Mouse (Mus musculus) embryonic fibroblast, embryonic 13.5 days (primary cell): ENCODE results near the gene Necap1. TPM values are rescaled to one million over a fixed set of nuclear protein-coding genes. Genes with fewer than 3 reads are reported as not detected.

Experiments used
- H3K27ac ChIP-seq: 2 replicates; pipeline ENCODE4 v1.5.1; 2012; ENCODE audit warnings: low read length, control low read depth, inconsistent platforms; ENCODE audit not compliant: insufficient read depth
- H3K4me1 ChIP-seq: 2 replicates; pipeline ENCODE4 v1.6.1; 2011; ENCODE audit warnings: low read length; ENCODE audit not compliant: control insufficient read depth, insufficient read depth
- H3K4me3 ChIP-seq: 2 replicates; pipeline ENCODE4 v1.5.1; 2011; ENCODE audit warnings: mild to moderate bottlenecking, control low read depth, low read length; ENCODE audit not compliant: insufficient read depth
- CTCF ChIP-seq: IDR thresholded peaks from 2 replicates; pipeline ENCODE4 v1.5.1; 2011; ENCODE audit warnings: mild to moderate bottlenecking, control low read depth, low read length, moderate library complexity, borderline replicate concordance; ENCODE audit not compliant: insufficient read depth
- POLR2A ChIP-seq: IDR thresholded peaks from 2 replicates; pipeline ENCODE4 v1.6.1; 2011; ENCODE audit warnings: low read depth, mild to moderate bottlenecking, control low read depth, low read length, moderate library complexity
- polyA plus RNA-seq: library from polyadenylated mRNA; stranded (reverse); fragments of >200 nt; gene quantifications from 2 replicates; pipeline ENCODE4 v1.2.4, GENCODE M21; 2011; ENCODE audit warnings: low read depth; ENCODE audit not compliant: missing spikeins, insufficient read length

Gene Necap1
- polyA plus RNA-seq, 1 experiment = 45.2 TPM

- Histone ChIP-seq H3K4me1 (peaks cover 5% of the 10 kb centered on the region), H3K4me3 (no peak overlapping the region), H3K27ac (no peak overlapping the region)
- no peak for TF ChIP-seq POLR2A
- TF ChIP-seq CTCF = no peak
Measured at GRCm38 (mm10) chr6:122852696-122853095, 21.6 kb upstream of the Necap1 start.

GRCm38 (mm10) chr6:122854552-122854951, 19.7 kb upstream of the Necap1 start:
- Histone ChIP-seq H3K4me1 (peaks cover 5% of the 10 kb centered on the region), H3K4me3 (no peak overlapping the region), H3K27ac (no peak overlapping the region)
- TF ChIP-seq CTCF (no peak), POLR2A (no peak)

DNA sequence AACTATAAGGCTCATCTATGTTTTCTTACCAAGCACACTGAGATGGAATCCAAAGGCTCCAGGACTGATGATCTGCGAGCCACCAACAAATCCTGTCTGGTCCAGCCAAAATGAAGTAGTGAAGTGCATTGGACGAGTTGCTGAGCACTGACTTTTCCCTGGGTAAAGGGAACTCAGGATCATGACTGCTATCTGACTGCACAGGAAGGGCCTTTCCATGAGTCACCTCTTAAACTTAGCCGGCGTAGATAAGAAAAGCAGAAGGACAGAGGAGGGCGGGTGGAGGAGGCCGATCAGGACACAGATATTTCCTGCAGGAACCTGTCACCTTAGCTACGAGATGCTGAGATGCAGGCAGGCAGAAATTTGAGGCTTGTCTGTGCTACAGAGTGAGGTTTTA, 18.3 kb upstream of the Necap1 start, which contains the start of gene C3ar1:
TSS of gene C3ar1 (minus strand) at position 207 of the 400 bp plus-strand sequence.
- H3K27ac ChIP-seq = peak within 1 kb of the TSS; percentile 16; the same call in 1 of the 2 replicates
- no peak within 1 kb of the TSS for H3K4me3 ChIP-seq
- TF ChIP-seq CTCF (no peak), POLR2A (no peak)
- peaks cover 5% of the 10 kb centered on the region for H3K4me1 ChIP-seq

DNA sequence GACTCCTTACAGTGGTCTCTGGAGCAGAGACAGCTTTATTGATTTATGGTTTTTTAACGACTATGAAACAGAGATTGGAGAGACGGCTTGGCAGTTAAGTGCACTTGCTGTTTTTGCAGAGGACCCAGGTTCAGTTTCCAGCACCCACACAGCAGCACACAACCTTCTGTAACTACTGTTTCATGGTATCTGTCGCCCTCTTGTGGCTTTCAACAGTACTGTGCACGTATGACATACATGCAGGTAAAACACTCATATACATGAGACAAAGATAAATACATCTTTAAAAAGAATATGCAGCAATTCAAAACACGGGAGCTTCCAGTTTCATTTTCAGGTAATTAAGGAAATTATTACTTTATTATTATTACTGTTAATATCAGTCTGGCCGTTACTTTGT, 11.8 kb upstream of the Necap1 start:
- Histone ChIP-seq H3K4me1 (no peaks in the 10 kb centered on the region), H3K27ac (no peak overlapping the region), H3K4me3 (no peak overlapping the region)
- TF ChIP-seq CTCF = no peak
- TF ChIP-seq POLR2A = no peak

DNA sequence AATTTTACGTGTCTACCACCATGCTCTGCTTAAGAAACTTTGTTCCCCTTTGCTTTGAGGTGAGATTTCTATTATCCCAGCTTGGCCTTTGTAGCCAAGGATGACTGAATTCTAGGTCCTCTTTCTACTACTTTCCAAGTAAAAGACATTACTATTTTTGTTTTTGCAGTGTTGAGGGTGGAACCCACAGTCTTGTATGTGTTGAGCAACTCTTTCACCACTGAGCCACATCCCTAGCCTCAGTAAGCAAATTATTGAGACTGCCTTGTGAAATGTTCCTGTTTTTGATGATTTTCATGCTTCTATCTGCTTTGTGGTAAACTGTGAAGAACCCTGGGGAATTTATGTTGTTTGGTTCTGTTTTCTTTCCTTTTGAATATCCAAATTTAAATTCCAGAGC, 11.4 kb upstream of the Necap1 start:
- TF ChIP-seq POLR2A (no peak), CTCF (no peak)
- H3K4me1 ChIP-seq = no peaks in the 10 kb centered on the region
- H3K4me3 ChIP-seq = no peak overlapping the region
- no peak overlapping the region for H3K27ac ChIP-seq

- Histone ChIP-seq H3K4me3 (no peak overlapping the region), H3K4me1 (peaks cover 7% of the 10 kb centered on the region), H3K27ac (no peak overlapping the region)
- TF ChIP-seq CTCF (no peak), POLR2A (no peak)
Measured at GRCm38 (mm10) chr6:122867914-122868313, 6.4 kb upstream of the Necap1 start.

- H3K4me3 ChIP-seq = no peak overlapping the region
- peaks cover 7% of the 10 kb centered on the region for H3K4me1 ChIP-seq
- TF ChIP-seq CTCF (no peak), POLR2A (peak; percentile 7; the same call in 1 of the 2 replicates)
- peak overlapping the region; percentile 90 for H3K27ac ChIP-seq
Measured at GRCm38 (mm10) chr6:122869846-122870245, 4.4 kb upstream of the Necap1 start.

DNA sequence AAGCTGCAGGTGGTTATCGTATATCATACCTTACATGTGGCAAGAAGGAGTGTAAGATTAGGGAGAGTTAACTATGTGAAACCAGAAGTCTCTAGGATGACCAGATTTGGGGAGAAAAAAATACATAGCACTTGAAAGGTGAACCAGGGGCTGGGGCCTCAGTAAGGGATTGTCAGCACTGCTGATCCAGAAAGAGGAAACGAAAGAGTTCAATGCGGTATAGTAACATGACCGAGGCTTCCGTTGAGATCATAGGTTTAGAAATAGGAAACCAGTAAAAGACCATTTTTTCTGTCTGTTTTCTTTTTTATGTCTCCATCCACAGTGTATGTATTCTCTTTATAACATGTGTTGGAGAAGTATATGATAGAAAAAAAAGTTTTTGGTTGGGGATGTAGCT, 1.5 kb upstream of the Necap1 start:
- TF ChIP-seq POLR2A (no peak), CTCF (no peak)
- Histone ChIP-seq H3K27ac (no peak overlapping the region), H3K4me3 (no peak overlapping the region), H3K4me1 (peaks cover 7% of the 10 kb centered on the region)

- TF ChIP-seq CTCF = no peak
- peak overlapping the region; percentile 99 for H3K4me3 ChIP-seq
- peak overlapping the region; percentile 78 for H3K27ac ChIP-seq
- H3K4me1 ChIP-seq = peaks cover 3% of the 10 kb centered on the region; the same call in 1 of the 2 replicates
Measured at GRCm38 (mm10) chr6:122874720-122875389, 581 bp downstream of the Necap1 start.

DNA sequence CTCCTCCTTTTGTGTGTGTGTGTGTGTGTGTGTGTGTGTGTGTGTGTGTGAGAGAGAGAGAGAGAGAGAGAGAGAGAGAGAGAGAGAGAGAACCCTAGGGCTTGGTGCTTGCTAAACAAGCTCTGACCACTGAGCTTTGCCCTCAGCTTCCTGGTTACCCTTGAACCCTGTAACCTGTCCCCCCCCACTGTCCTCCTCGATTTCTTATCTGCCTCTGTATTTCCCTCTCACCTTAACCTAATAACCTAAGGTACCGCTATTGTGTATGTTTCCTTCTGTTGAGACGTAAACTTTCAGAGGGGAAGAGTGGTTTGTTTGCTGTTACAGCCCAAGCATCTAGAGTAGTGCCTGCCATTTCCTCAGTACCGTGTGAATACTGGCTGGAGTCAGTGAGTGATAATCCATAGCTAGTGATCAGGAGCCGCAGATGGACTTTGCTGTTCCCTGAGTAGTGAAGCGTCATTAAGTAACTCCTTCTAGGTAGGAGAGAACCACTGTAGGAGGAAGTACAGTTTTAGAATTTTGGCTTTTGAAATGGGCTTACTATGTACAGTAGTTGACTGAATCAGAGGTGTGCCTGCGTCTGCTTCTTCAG, 5.0 kb downstream of the Necap1 start:
- Histone ChIP-seq H3K4me1 (no peaks in the 10 kb centered on the region; the same call in 1 of the 2 replicates), H3K27ac (no peak overlapping the region), H3K4me3 (no peak overlapping the region)
- TF ChIP-seq CTCF = no peak
- no peak for TF ChIP-seq POLR2A
